Mouse (Mus musculus) right cerebral cortex, postnatal 10 days (tissue): Measurements from ENCODE around the gene Mpo.

Experiments
- DNase-seq, 2 experiments: peaks; one replicate each; pipeline ENCODE4 v3.0.0; 2021; ENCODE audit warnings: low spot score in 2 of 2

The Mpo gene

GRCm38 (mm10) chr11:87793460-87793859 lies at the start of gene Mpo:
Mpo (plus strand) TSS chr11:87793581.
- DNase-seq: no peak

GRCm38 (mm10) chr11:87743691-87744090 lies 49.7 kb upstream of the Mpo start:
- no peak for DNase-seq

GRCm38 (mm10) chr11:87744964-87745363 lies 48.4 kb upstream of the Mpo start:
- no peak for DNase-seq

GRCm38 (mm10) chr11:87745632-87746555 lies 47.5 kb upstream of the Mpo start:
- DNase-seq: no peak

GRCm38 (mm10) chr11:87747312-87747711 lies 46.1 kb upstream of the Mpo start:
- DNase-seq: no peak

GRCm38 (mm10) chr11:87747716-87748115 lies 45.7 kb upstream of the Mpo start:
- DNase-seq: no peak

- DNase-seq: no peak
These were observed 45.0 kb upstream of the Mpo start for GRCm38 (mm10) chr11:87748132-87749119.

- peak; percentile 72 for DNase-seq
These were observed 44.0 kb upstream of the Mpo start for GRCm38 (mm10) chr11:87749192-87750042.

- no peak for DNase-seq
These were observed 43.3 kb upstream of the Mpo start for GRCm38 (mm10) chr11:87750043-87750421.

GRCm38 (mm10) chr11:87750521-87750920 lies 42.9 kb upstream of the Mpo start:
- DNase-seq: no peak

- DNase-seq: no peak
These were observed 42.4 kb upstream of the Mpo start for GRCm38 (mm10) chr11:87751031-87751430.

- no peak for DNase-seq
These were observed 41.9 kb upstream of the Mpo start for GRCm38 (mm10) chr11:87751491-87751966.

- DNase-seq: no peak
These were observed 41.1 kb upstream of the Mpo start for GRCm38 (mm10) chr11:87752307-87752706.

GRCm38 (mm10) chr11:87753255-87753654 lies 40.1 kb upstream of the Mpo start:
- DNase-seq: no peak

- DNase-seq: no peak
These were observed 39.4 kb upstream of the Mpo start for GRCm38 (mm10) chr11:87753891-87754501.

GRCm38 (mm10) chr11:87754603-87755002 lies 38.8 kb upstream of the Mpo start:
- DNase-seq: no peak

GRCm38 (mm10) chr11:87755360-87756017 lies 37.9 kb upstream of the Mpo start:
- peak; percentile 74 to 75 for DNase-seq

GRCm38 (mm10) chr11:87756251-87756820 lies 37.0 kb upstream of the Mpo start:
- DNase-seq: peak in 1 of 2 experiments; percentile 57

- no peak for DNase-seq
These were observed 36.1 kb upstream of the Mpo start for GRCm38 (mm10) chr11:87757001-87757954.
